Mouse (Mus musculus): ENCODE measurements around the gene Pcgf2. TPM values are rescaled to one million over a fixed set of nuclear protein-coding genes. Genes with fewer than 3 reads are reported as not detected.

Pcgf2 gene
- total and polyA plus RNA-seq, 3 experiments = 0.99 to 19.5 (median 5.6) TPM

DNA sequence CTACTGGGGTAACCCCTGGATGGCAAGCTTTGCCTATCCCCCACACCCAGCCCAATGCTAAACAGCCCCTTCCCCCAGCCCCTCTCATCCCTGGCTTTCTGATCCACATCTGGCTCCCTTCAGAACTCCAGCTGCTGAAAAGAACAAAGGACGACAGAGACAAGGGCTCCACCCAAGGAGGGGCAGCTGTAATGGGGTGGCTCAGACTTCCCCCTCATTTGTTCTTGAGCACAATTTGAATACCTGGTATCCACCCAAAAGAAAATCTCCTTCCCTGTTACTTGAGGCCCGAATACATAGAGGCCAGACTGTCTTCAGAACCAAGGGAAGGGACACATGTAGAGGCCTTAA is 29.1 kb downstream of the Pcgf2 start:
- H3K36me3 ChIP-seq (replicated peaks in 1 of 2; ENCODE audit: control insufficient read depth in 1 of 2, insufficient read depth in 1 of 2, low read length in 1 of 2) = peaks cover 97 to 99% of the 10 kb centered on the region in 2 experiments
- H3K9ac ChIP-seq (ENCODE audit: insufficient read depth, low read depth) = no peak overlapping the region
- H3K4me3 ChIP-seq (replicated peaks in 1 of 3; ENCODE audit: low read depth in 2 of 3, low read length in 2 of 3, poor library complexity in 1 of 3) = no peak overlapping the region
- H3K4me2 ChIP-seq (ENCODE audit: insufficient read depth, low read depth, poor library complexity, severe bottlenecking) = no peak overlapping the region
- no peak for TF ChIP-seq JUN (IDR thresholded peaks at IDR 0.05; ENCODE audit: insufficient read depth, low read depth, low read length)
- no peak for TF ChIP-seq ZKSCAN1 (IDR thresholded peaks at IDR 0.05; ENCODE audit: borderline replicate concordance, low read depth, low read length)
- TF ChIP-seq JUND (conservative IDR thresholded peaks at IDR 0.05; ENCODE audit: low read depth, low read length) = no peak
- in situ Hi-C loops (cut with MboI; ENCODE audit: low pct_ligation_motif_present, low pct_unique_long_range_greater_than_20kb, low sequenced_read_pairs) (no loop called here), dilution Hi-C loops (cut with MboI; ENCODE audit: extremely low pct_ligation_motif_present, extremely low pct_unique_long_range_greater_than_20kb, low sequenced_read_pairs) (no loop called here)
- peaks cover 3 to 26% of the 10 kb centered on the region in 2 experiments; a peak in 1 of 4 replicates for H3K4me1 ChIP-seq (ENCODE audit: control insufficient read depth in 1 of 2, insufficient read depth in 2 of 2)
- no peaks in the 10 kb centered on the region for H3K9me3 ChIP-seq (replicated peaks; ENCODE audit: low read length)
- H3K27ac ChIP-seq (ENCODE audit: insufficient read depth, low read depth) = no peak overlapping the region
- H3K27me3 ChIP-seq (replicated peaks) = no peaks in the 10 kb centered on the region
- 0 out of 2 replicates have a peak, but pooled peaks cover 7% of the 10 kb centered on the region for H3K79me2 ChIP-seq (replicated peaks; ENCODE audit: control insufficient read depth, extremely low read depth, insufficient read depth, poor library complexity, severe bottlenecking)
- DNase-seq (ENCODE audit: extremely low read depth) = no peak

GRCm38 (mm10) chr11:97670234-97671176 is 29.8 kb downstream of the Pcgf2 start:
- Histone ChIP-seq H3K79me2 (replicated peaks; ENCODE audit: control insufficient read depth, extremely low read depth, insufficient read depth, poor library complexity, severe bottlenecking) (peaks cover 14% of the 10 kb centered on the region), H3K27me3 (replicated peaks) (no peaks in the 10 kb centered on the region), H3K4me3 (replicated peaks in 1 of 3; ENCODE audit: low read depth in 2 of 3, low read length in 2 of 3, poor library complexity in 1 of 3) (no peak overlapping the region), H3K9me3 (replicated peaks; ENCODE audit: low read length) (peaks cover 2% of the 10 kb centered on the region), H3K9ac (ENCODE audit: insufficient read depth, low read depth) (no peak overlapping the region), H3K4me1 (ENCODE audit: control insufficient read depth in 1 of 2, insufficient read depth in 2 of 2) (peaks cover 5 to 28% of the 10 kb centered on the region in 2 experiments; a peak in 3 of 4 replicates), H3K36me3 (replicated peaks in 1 of 2; ENCODE audit: control insufficient read depth in 1 of 2, insufficient read depth in 1 of 2, low read length in 1 of 2) (peaks cover 97 to 99% of the 10 kb centered on the region in 2 experiments), H3K27ac (ENCODE audit: insufficient read depth, low read depth) (no peak overlapping the region), H3K4me2 (ENCODE audit: insufficient read depth, low read depth, poor library complexity, severe bottlenecking) (no peak overlapping the region)
- TF ChIP-seq POLR2AphosphoS2 (IDR thresholded peaks at IDR 0.05; ENCODE audit: low read depth, low read length) (no peak), RAD21 (IDR thresholded peaks at IDR 0.05; ENCODE audit: low read depth, low read length) (no peak), MAX (IDR thresholded peaks at IDR 0.05; ENCODE audit: low read length) (no peak), KAT2A (IDR thresholded peaks at IDR 0.05; ENCODE audit: insufficient replicate concordance, low read length) (no peak), MAFK (IDR thresholded peaks at IDR 0.05; ENCODE audit: insufficient replicate concordance, low read length) (no peak), USF2 (conservative IDR thresholded peaks at IDR 0.05; ENCODE audit: low read depth, low read length) (no peak), JUND (conservative IDR thresholded peaks at IDR 0.05; ENCODE audit: low read depth, low read length) (no peak), E2F4 (IDR thresholded peaks at IDR 0.05; ENCODE audit: insufficient replicate concordance, low read depth, low read length) (no peak), MYC (IDR thresholded peaks at IDR 0.05; ENCODE audit: low read depth, low read length) (no peak), SMC3 (IDR thresholded peaks at IDR 0.05; ENCODE audit: low read depth, low read length) (no peak), USF1 (IDR thresholded peaks at IDR 0.05; ENCODE audit: low read depth, low read length) (no peak), ZNF384 (IDR thresholded peaks at IDR 0.05; ENCODE audit: low read depth, low read length) (no peak), RCOR1 (conservative IDR thresholded peaks at IDR 0.05; ENCODE audit: low read depth, low read length) (no peak)
- in situ Hi-C loops (cut with MboI; ENCODE audit: low pct_ligation_motif_present, low pct_unique_long_range_greater_than_20kb, low sequenced_read_pairs) = no loop called here
- DNase-seq (ENCODE audit: extremely low read depth) = no peak
- dilution Hi-C loops (cut with MboI; ENCODE audit: extremely low pct_ligation_motif_present, extremely low pct_unique_long_range_greater_than_20kb, low sequenced_read_pairs) = no loop called here

Data from CH12.LX (cell line).